Mouse (Mus musculus) embryonic facial prominence, embryonic 11.5 days (tissue): ENCODE measurements around the gene Celsr1. TPM values are rescaled to one million over a fixed set of nuclear protein-coding genes. Genes with fewer than 3 reads are reported as not detected.

ENCODE experiments used
- ATAC-seq: fragments of 200-750 bp; cut with Nextera tagmentation; replicated peaks from 2 replicates; pipeline ENCODE4 v1.8.0; 2017; ENCODE audit warnings: low read depth; ENCODE audit not compliant: insufficient number of reproducible peaks, low FRiP score, low TSS enrichment
- DNase-seq: peaks from one replicate; pipeline ENCODE4 v3.0.0-alpha.2; 2015; ENCODE audit warnings: low spot score
- H3K27ac ChIP-seq: fragments of 300-500 bp; sonication (generic); replicated peaks from 2 replicates; pipeline ENCODE4 v1.5.1; 2014; ENCODE audit warnings: mild to moderate bottlenecking, low read depth, low read length, control low read depth
- H3K27me3 ChIP-seq: fragments of 300-500 bp; sonication (generic); 2 replicates; pipeline ENCODE4 v1.6.1; 2014; ENCODE audit warnings: mild to moderate bottlenecking, low read length, moderate library complexity, mixed read lengths; ENCODE audit not compliant: control insufficient read depth, insufficient read depth
- H3K36me3 ChIP-seq: fragments of 300-500 bp; sonication (generic); replicated peaks from 2 replicates; pipeline ENCODE4 v1.6.1; 2014; ENCODE audit warnings: low read depth, mild to moderate bottlenecking, low read length, moderate library complexity, mixed read lengths; ENCODE audit not compliant: control insufficient read depth, insufficient read depth
- H3K4me1 ChIP-seq: fragments of 300-500 bp; sonication (generic); 2 replicates; pipeline ENCODE4 v1.6.1; 2014; ENCODE audit warnings: low read length, mixed read lengths; ENCODE audit not compliant: control insufficient read depth, insufficient read depth
- H3K4me2 ChIP-seq: fragments of 300-500 bp; sonication (generic); 2 replicates; pipeline ENCODE4 v1.6.1; 2014; ENCODE audit warnings: low read depth, mild to moderate bottlenecking, control low read depth, low read length, moderate library complexity
- H3K4me3 ChIP-seq: fragments of 300-500 bp; sonication (generic); 2 replicates; pipeline ENCODE4 v1.5.1; 2014; ENCODE audit warnings: low read depth, low read length, control low read depth
- H3K9ac ChIP-seq: fragments of 300-500 bp; sonication (generic); replicated peaks from 2 replicates; pipeline ENCODE4 v1.6.1; 2014; ENCODE audit warnings: mild to moderate bottlenecking, control low read depth, low read length
- H3K9me3 ChIP-seq: fragments of 300-500 bp; sonication (generic); replicated peaks from 2 replicates; pipeline ENCODE4 v1.6.1; 2016; ENCODE audit warnings: mild to moderate bottlenecking, low read length, inconsistent platforms, mixed read lengths; ENCODE audit not compliant: control insufficient read depth
- WGBS: fragments of 180-500 bp; shearing (Covaris S2); extraction: QIAGEN DNeasy Blood & Tissue Kit; methylation state at CpG from one replicate; pipeline ENCODE4 v1.1.7; 2014; 5-methylcytosine and 5-hydroxymethylcytosine counted together
- polyA plus RNA-seq: library from polyadenylated mRNA; unstranded; fragments of >200 nt; fragmentation: Nextera tagmentation; extraction: Ambion mirVana; gene quantifications from 2 replicates; pipeline ENCODE4 v1.2.1, GENCODE M21; 2014

The Celsr1 gene
- polyA plus RNA-seq, 1 experiment from 2014 or later: 2.0 TPM

GRCm38 (mm10) chr15:85859490-85860031 lies 174.0 kb downstream of the Celsr1 start, which contains the start of gene Gtse1:
Gtse1 (plus strand) TSS chr15:85859745.
- Histone ChIP-seq H3K4me3 (peak within 1 kb of the TSS; percentile 80), H3K27ac (no peak within 1 kb of the TSS; the same call in 1 of the 2 replicates), H3K4me2 (peak within 1 kb of the TSS; percentile 78), H3K36me3 (no peaks in the 10 kb centered on the region; the same call in none of the 2 replicates), H3K9ac (peak within 1 kb of the TSS; percentile 75), H3K4me1 (peaks cover 2% of the 10 kb centered on the region), H3K9me3 (no peaks in the 10 kb centered on the region), H3K27me3 (no peaks in the 10 kb centered on the region)
- DNase-seq (peak; percentile 99), ATAC-seq (peak; percentile 98)
- WGBS: under 1% methylated on average over 42 of the region's 42 CpGs

GRCm38 (mm10) chr15:85858980-85859489 lies 174.5 kb downstream of the Celsr1 start:
- Histone ChIP-seq H3K4me3 (peak overlapping the region; percentile 80), H3K4me2 (peak overlapping the region; percentile 46), H3K27ac (no peak overlapping the region), H3K9ac (peak overlapping the region; percentile 55), H3K9me3 (no peaks in the 10 kb centered on the region), H3K36me3 (no peaks in the 10 kb centered on the region; the same call in none of the 2 replicates), H3K4me1 (peaks cover 2% of the 10 kb centered on the region), H3K27me3 (no peaks in the 10 kb centered on the region)
- 9% methylated on average over 15 of the region's 15 CpGs for WGBS
- ATAC-seq (peak; percentile 1; the same call in 1 of the 2 replicates), DNase-seq (no peak)

- no peak overlapping the region for H3K4me2 ChIP-seq
- H3K36me3 ChIP-seq: no peaks in the 10 kb centered on the region
- ATAC-seq (no peak), DNase-seq (no peak)
- no peak overlapping the region for H3K4me3 ChIP-seq
- H3K27me3 ChIP-seq: no peaks in the 10 kb centered on the region
- no peaks in the 10 kb centered on the region for H3K4me1 ChIP-seq
- no peaks in the 10 kb centered on the region for H3K9me3 ChIP-seq
- H3K9ac ChIP-seq: no peak overlapping the region
- no peak overlapping the region for H3K27ac ChIP-seq
- WGBS: 83% methylated on average over 12 of the region's 12 CpGs
Measured at GRCm38 (mm10) chr15:85851656-85852392, 181.8 kb downstream of the Celsr1 start.

Other genes starting within 250 kb of the Celsr1 start
- 22.1 and 23.6 TPM in 2 replicates for gene Cdpf1, start 222.1 kb downstream of the Celsr1 start, polyA plus RNA-seq
- gene Pkdrej, start 212.0 kb downstream of the Celsr1 start, polyA plus RNA-seq: 0.11 TPM in 1 of 2 replicates, not detected in the other
- 3.2 and 3.8 TPM in 2 replicates for gene Ttc38, start 201.5 kb downstream of the Celsr1 start, polyA plus RNA-seq
- 35.7 and 38.0 TPM in 2 replicates for gene Gtse1, start 174.0 kb downstream of the Celsr1 start, polyA plus RNA-seq
- gene Trmu, start 154.5 kb downstream of the Celsr1 start, polyA plus RNA-seq: 30.7 and 31.6 TPM in 2 replicates
- 6.3 and 6.9 TPM in 2 replicates for gene Gramd4, start 23.9 kb upstream of the Celsr1 start, polyA plus RNA-seq
- 16.3 and 17.6 TPM in 2 replicates for gene Cerk, start 152.4 kb upstream of the Celsr1 start, polyA plus RNA-seq
- gene Tbc1d22a, start 180.7 kb upstream of the Celsr1 start, polyA plus RNA-seq: 6.2 and 7.6 TPM in 2 replicates